9 mouse cellular contexts compared by ENCODE assay signal in genomic region chr1:118498311-118498710, GRCm38 (mm10).
A peak's percentile ranks its signal among the peaks of the same experiment; 100 is the strongest.
DNase-seq lines count a peak whose midpoint lies in the region; ATAC-seq and TF ChIP-seq lines count a peak whose summit lies in the region.
"Had no signal": no experiment of that assay in that cellular context is flagged by ENCODE, and none has a peak within 500 bp of the region (broad histone marks: within the 10 kb centered on the region; RNA-seq: fewer than 3 reads in every experiment).

No protein-coding gene starts in this region.

- peaks cover 59% of the 10 kb centered on the region for H3K36me3 ChIP-seq in embryonic facial prominence, embryonic 14.5 days (ENCODE audit: control insufficient read depth, insufficient read depth, low read length)
- H3K36me3 ChIP-seq in kidney, embryonic 14.5 days (ENCODE audit: control insufficient read depth, insufficient read depth, low read length) = peaks cover 56% of the 10 kb centered on the region

- no peak overlapping the region for H3K9ac ChIP-seq in embryonic facial prominence, embryonic 14.5 days (ENCODE audit: low read depth, low read length)
- no peak overlapping the region for H3K9ac ChIP-seq in kidney, embryonic 14.5 days (ENCODE audit: low read depth, low read length)
- H3K9ac ChIP-seq: embryonic facial prominence, embryonic 15.5 days had no signal

- TF ChIP-seq POLR2A in bone marrow, adult 2 months (IDR thresholded peaks at IDR 0.05; ENCODE audit: borderline replicate concordance, control insufficient read depth, low read depth, low read length) = no peak

- H3K27me3 ChIP-seq in embryonic facial prominence, embryonic 14.5 days (replicated peaks; ENCODE audit: control insufficient read depth, insufficient read depth, low read length) = no peaks in the 10 kb centered on the region
- no peaks in the 10 kb centered on the region for H3K27me3 ChIP-seq in kidney, embryonic 14.5 days (ENCODE audit: control insufficient read depth, insufficient read depth, low read length)
- H3K27me3 ChIP-seq: embryonic facial prominence, embryonic 15.5 days had no signal

- no peaks in the 10 kb centered on the region for H3K4me1 ChIP-seq in bone marrow, adult 2 months (ENCODE audit: control insufficient read depth, insufficient read depth, low read length)
- no peaks in the 10 kb centered on the region for H3K4me1 ChIP-seq in embryonic facial prominence, embryonic 14.5 days (ENCODE audit: control insufficient read depth, insufficient read depth, low read length)
- no peaks in the 10 kb centered on the region for H3K4me1 ChIP-seq in kidney, embryonic 14.5 days (ENCODE audit: control insufficient read depth, insufficient read depth, low read length)

- no peak overlapping the region for H3K4me3 ChIP-seq in bone marrow, adult 2 months (replicated peaks; ENCODE audit: control insufficient read depth, low read depth, low read length)
- H3K4me3 ChIP-seq in embryonic facial prominence, embryonic 14.5 days (ENCODE audit: low read depth, low read length) = no peak overlapping the region
- no peak overlapping the region for H3K4me3 ChIP-seq in kidney, embryonic 14.5 days (ENCODE audit: low read length)
- H3K4me3 ChIP-seq: embryonic facial prominence, embryonic 15.5 days had no signal

- no peaks in the 10 kb centered on the region for H3K9me3 ChIP-seq in embryonic facial prominence, embryonic 14.5 days (ENCODE audit: control insufficient read depth, low read length)
- no peaks in the 10 kb centered on the region for H3K9me3 ChIP-seq in kidney, embryonic 14.5 days (ENCODE audit: control insufficient read depth, low read length)
- H3K9me3 ChIP-seq: embryonic facial prominence, embryonic 15.5 days had no signal

- peak; percentile 89 for TF ChIP-seq CTCF in bone marrow, adult 2 months (IDR thresholded peaks at IDR 0.05; ENCODE audit: control insufficient read depth, insufficient read depth, low read length)

- 58% methylated on average over 5 of the region's 5 CpGs for WGBS in bone marrow, adult 2 months
- WGBS in embryonic facial prominence, embryonic 14.5 days = 72% methylated on average over 5 of the region's 5 CpGs
- 85% methylated on average over 5 of the region's 5 CpGs for WGBS in kidney, embryonic 14.5 days

- peak; percentile 77 for DNase-seq in CD4-positive helper T cell, adult 2 months (ENCODE audit: low read depth, low spot score)
- DNase-seq in embryonic facial prominence, embryonic 14.5 days (ENCODE audit: low spot score) = peak; percentile 65
- DNase-seq in heart, adult 9 months (ENCODE audit: low spot score in 2 of 2) = peak; percentile 30 to 76
- DNase-seq in liver = peak; percentile 75
- peak; percentile 77 to 91 for DNase-seq in spleen, postnatal 4 days (ENCODE audit: low spot score in 2 of 2)

- peak; percentile 84; the same call in 1 of the 2 replicates for ATAC-seq in embryonic facial prominence, embryonic 14.5 days (ENCODE audit: low read depth)
- peak; percentile 52; the same call in 1 of the 2 replicates for ATAC-seq in kidney, embryonic 14.5 days (ENCODE audit: low FRiP score, low TSS enrichment)
- peak; percentile 90 for ATAC-seq in monocyte, adult 5-6 weeks (replicated peaks; ENCODE audit: insufficient number of reproducible peaks, low FRiP score, low TSS enrichment, poor library complexity, severe bottlenecking)

- no peak overlapping the region for H3K27ac ChIP-seq in bone marrow, adult 2 months (ENCODE audit: control insufficient read depth, insufficient read depth, low read depth, low read length, poor library complexity)
- H3K27ac ChIP-seq in embryonic facial prominence, embryonic 14.5 days (replicated peaks; ENCODE audit: low read depth, low read length) = no peak overlapping the region
- H3K27ac ChIP-seq in kidney, embryonic 14.5 days (ENCODE audit: low read depth, low read length) = no peak overlapping the region
- H3K27ac ChIP-seq: embryonic facial prominence, embryonic 15.5 days had no signal

- H3K4me2 ChIP-seq in embryonic facial prominence, embryonic 14.5 days (ENCODE audit: low read depth, low read length) = no peak overlapping the region
- H3K4me2 ChIP-seq in kidney, embryonic 14.5 days (replicated peaks; ENCODE audit: low read depth, low read length) = no peak overlapping the region
- H3K4me2 ChIP-seq: embryonic facial prominence, embryonic 15.5 days had no signal
